Mouse (Mus musculus) hindbrain, embryonic 13.5 days (tissue): ENCODE results near the gene Gm49333. TPM values are rescaled to one million over a fixed set of nuclear protein-coding genes. Genes with fewer than 3 reads are reported as not detected.

ENCODE experiments used
- microRNA counts: library from miRNA; unstranded; fragments of <30 nt; microRNA quantifications from one replicate; lab custom pipeline; 2016
- microRNA-seq: library from miRNA; unstranded; fragments of <30 nt; microRNA quantifications from one replicate; pipeline ENCODE4, GENCODE M21; 2016
- polyA plus RNA-seq: library from polyadenylated mRNA; unstranded; fragments of >200 nt; fragmentation: Nextera tagmentation; extraction: Ambion mirVana; gene quantifications from 2 replicates; pipeline ENCODE4 v1.2.1, GENCODE M21; 2015

Gene Gm49333
- polyA plus RNA-seq, 1 experiment from 2014 or later = not detected

MicroRNAs encoded within 50 kb of the gene (microRNA counts, 519-probe panel; counts per million panel counts)
- microRNA mmu-miR-1224 (lab: Ali Mortazavi, UCI) = 3,051 counts per million, percentile 34 among the panel's probes with 10 or more counts

Small RNA genes lying within 50 kb of the gene (microRNA-seq; reads per million reads assigned to microRNA genes)
- 27.0 reads per million, percentile 34 among the genes with 10 or more reads in this experiment for gene Mir1224

Other genes starting within 250 kb of the Gm49333 start
- 142 and 143 TPM in 2 replicates for gene Abcc5, start 185.2 kb upstream of the Gm49333 start, polyA plus RNA-seq
- 99.5 and 100 TPM in 2 replicates for gene Eif2b5, start 112.8 kb upstream of the Gm49333 start, polyA plus RNA-seq
- 40.7 and 43.5 TPM in 2 replicates for gene Dvl3, start 94.6 kb upstream of the Gm49333 start, polyA plus RNA-seq
- 1,101 and 1,130 TPM in 2 replicates for gene Ap2m1, start 76.1 kb upstream of the Gm49333 start, polyA plus RNA-seq
- gene Abcf3, start 63.0 kb upstream of the Gm49333 start, polyA plus RNA-seq = 81.2 and 85.0 TPM in 2 replicates
- 13.1 and 14.1 TPM in 2 replicates for gene Vwa5b2, start 22.1 kb upstream of the Gm49333 start, polyA plus RNA-seq
- gene Eef1akmt4, start within 50 bp of the Gm49333 start, polyA plus RNA-seq = 13.4 and 15.1 TPM in 2 replicates
- gene Alg3, start 125 bp downstream of the Gm49333 start, polyA plus RNA-seq = 41.3 and 43.3 TPM in 2 replicates
- 23.1 and 24.9 TPM in 2 replicates for gene Camk2n2, start 9.7 kb downstream of the Gm49333 start, polyA plus RNA-seq
- gene Ece2, start 18.2 kb downstream of the Gm49333 start, polyA plus RNA-seq = 11.2 and 11.7 TPM in 2 replicates
- gene Psmd2, start 40.0 kb downstream of the Gm49333 start, polyA plus RNA-seq = 363 and 367 TPM in 2 replicates
- 150 and 151 TPM in 2 replicates for gene Eif4g1, start 56.7 kb downstream of the Gm49333 start, polyA plus RNA-seq
- 32.7 and 35.1 TPM in 2 replicates for gene Fam131a, start 81.6 kb downstream of the Gm49333 start, polyA plus RNA-seq
- 83.5 and 93.7 TPM in 2 replicates for gene Polr2h, start 106.1 kb downstream of the Gm49333 start, polyA plus RNA-seq
- gene Clcn2, start 106.1 kb downstream of the Gm49333 start, polyA plus RNA-seq = 30.2 and 31.1 TPM in 2 replicates
- 5.7 and 6.4 TPM in 2 replicates for gene Chrd, start 121.5 kb downstream of the Gm49333 start, polyA plus RNA-seq
- gene Thpo, start 122.9 kb downstream of the Gm49333 start, polyA plus RNA-seq = 0.88 and 1.1 TPM in 2 replicates